Mouse (Mus musculus) heart, adult 18-20 months (tissue): Measurements from ENCODE around the gene Sec11a. TPM values are rescaled to one million over a fixed set of nuclear protein-coding genes. Genes with fewer than 3 reads are reported as not detected.

Source experiments
- DNase-seq, 2 experiments: peaks; one replicate each; pipeline ENCODE4 v3.0.0; 2021 to 2022; ENCODE audit warnings: mixed read lengths in 1 of 2
- total RNA-seq, 2 experiments: library from RNA; stranded (reverse); gene quantifications; 2 replicates each; pipeline ENCODE4 v1.2.3; 2021

The Sec11a gene
- total RNA-seq, 2 experiments from 2014 or later: 49.2 to 51.6 TPM

DNA sequence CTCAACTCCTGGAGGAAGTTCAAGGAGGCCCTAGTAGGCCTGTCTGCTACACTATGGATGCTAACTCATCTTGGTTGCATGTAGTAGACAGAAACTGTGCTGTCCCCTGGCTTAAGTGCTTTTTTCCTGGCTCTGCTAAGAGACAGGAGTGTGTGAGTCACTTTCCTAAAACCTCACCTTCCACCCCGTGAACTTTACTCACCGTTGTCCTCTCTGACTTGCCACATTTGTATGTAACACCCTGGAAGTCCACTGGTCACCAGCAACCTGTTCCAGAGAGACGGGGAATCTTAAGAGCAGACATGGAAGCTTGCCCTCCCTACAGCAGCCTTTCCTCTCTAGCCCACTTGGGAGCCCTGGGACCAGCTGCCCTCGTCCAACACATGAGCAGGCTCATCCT is 49.9 kb downstream of the Sec11a start:
- no peak for DNase-seq

DNA sequence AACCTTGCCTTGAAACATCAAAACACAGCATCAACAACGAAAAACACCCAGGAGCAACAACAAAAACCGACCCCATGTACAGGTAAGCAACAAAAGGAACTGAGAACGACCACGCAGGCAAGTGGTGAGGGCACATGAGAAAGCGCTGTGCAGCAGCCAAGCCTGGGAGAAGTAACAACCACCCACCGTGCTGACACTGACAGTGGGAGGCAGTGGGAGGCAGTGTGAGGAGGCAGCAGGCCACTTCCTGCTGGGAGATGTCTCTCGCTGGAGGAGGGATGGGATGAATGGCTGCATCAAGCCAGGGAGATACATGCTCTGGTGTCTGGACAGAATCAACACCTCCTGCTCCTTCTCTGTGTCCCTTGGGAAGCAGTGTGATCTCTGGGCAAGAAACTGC is 50.4 kb downstream of the Sec11a start:
- no peak for DNase-seq

DNA sequence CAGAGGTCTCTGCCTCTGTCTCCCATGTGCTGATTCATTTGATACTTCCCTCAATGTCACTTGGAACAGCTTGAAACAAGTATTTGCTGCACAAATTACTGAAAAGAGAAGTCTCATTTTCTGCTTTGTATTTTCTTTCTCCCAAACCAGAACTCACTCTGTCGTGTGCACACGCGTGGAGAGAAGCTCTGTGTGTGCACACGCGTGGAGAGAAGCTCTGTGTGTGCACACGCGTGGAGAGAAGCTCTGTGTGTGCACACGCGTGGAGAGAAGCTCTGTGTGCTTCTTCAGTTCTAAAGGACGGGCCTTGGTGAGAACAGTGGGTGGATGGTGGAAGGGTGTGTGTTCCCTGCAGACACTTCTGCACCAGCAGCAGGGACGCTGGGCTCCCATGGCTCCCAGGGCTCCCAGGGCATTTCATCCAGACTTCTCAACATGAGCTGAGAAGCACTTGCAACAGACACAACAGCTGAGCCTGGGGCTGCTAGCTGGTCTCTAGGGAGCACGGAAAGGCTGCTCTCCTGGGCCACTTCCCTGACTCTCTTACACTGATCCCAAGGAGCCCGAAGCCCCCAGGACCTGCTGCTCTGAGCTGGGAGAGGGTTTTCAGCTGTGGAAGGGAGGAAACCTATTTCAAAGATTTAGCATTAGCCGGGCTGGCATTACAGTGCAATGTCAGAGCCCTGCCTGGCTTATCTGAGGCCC is 52.6 kb downstream of the Sec11a start:
- no peak for DNase-seq

DNA sequence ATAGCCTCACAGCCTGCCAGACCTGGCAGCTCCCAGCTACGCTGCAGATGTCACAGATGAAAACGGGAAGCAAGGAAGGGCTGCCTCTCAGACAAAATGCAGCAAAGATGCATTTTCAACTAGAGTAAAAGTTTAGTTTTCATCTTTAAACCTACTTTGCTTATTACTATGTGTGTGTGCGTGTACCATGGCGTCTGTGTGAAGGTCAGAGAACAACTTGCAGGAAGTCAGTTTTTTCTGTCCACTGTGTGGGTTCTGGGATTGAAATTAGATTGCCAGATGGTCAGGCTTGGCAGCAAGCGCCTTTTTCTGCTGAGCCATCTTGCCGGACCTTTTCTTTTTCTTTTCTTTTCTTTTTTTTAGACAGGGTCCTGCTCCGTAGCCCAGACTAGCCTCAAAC is 53.4 kb downstream of the Sec11a start:
- DNase-seq: no peak

DNA sequence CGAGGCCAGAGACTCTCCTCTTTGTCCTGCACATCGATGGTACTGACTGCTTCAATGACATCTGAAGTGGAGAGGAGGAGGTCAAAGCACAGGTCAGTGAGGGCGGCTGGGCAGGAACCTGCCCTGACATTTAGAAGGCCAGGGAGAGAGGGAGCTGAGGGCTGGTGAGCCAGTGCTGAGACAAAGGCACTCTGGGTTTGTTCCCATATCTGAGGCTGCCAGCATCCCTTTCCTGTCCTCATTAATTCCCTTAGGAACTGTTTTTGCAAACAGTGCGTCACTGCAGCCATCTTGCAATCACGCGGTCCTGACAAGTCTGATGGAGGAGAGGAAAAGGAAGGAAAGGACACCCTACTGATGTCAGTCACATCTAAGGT is 53.8 kb downstream of the Sec11a start:
- peak in 1 of 2 experiments; percentile 38 for DNase-seq

DNA sequence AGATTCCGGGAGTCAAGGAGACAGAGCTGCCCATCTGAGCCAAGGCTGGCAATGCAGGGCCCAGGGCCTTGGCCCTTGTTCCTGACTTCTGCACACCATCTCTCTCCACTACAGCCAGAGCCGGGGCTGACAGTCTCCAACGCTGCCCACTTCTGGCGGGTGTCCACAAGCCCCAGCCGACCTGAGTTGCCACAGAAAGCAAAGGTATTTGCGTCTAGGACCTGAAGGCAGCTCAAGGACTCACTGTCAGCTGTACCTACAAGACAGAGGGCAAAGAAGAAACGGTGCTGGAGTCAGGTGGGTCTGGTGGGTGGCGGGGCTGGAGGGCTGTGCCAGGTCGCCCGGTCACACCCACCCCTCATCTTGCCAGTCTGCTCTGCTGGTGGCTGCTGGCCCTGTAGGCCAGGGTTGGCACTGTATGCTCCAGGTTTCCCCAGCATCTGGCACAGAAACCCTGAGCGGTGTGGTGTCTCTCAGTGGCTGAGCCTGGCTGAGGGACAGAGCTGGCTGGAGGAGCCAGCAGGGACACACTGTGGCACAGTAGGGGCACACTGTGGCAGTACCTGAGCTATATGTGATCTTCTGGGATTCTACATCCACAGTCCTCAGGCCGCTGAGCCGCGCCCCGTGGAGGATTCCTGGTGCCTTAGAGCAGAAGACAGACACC is 54.4 kb downstream of the Sec11a start:
- no peak for DNase-seq

DNA sequence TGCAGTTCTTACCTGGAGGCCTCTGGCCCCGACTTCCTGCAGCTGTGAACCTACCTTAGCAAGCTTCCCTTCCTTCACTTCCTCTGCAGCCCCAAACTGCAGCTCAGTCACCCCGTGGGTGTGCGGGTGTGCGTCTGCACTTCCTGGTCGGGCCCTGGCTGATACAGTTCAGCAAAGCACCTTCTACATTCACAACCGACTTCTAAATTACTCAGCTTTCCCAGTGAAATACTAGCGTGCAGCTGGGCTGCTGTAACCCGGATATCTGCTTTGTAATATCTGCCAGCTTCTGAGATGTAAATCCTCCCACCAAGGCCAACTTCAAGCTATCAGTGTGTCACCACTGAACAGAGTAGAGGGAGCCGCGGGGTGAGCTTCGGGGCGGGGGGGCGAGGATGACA is 57.7 kb downstream of the Sec11a start:
- DNase-seq: no peak

DNA sequence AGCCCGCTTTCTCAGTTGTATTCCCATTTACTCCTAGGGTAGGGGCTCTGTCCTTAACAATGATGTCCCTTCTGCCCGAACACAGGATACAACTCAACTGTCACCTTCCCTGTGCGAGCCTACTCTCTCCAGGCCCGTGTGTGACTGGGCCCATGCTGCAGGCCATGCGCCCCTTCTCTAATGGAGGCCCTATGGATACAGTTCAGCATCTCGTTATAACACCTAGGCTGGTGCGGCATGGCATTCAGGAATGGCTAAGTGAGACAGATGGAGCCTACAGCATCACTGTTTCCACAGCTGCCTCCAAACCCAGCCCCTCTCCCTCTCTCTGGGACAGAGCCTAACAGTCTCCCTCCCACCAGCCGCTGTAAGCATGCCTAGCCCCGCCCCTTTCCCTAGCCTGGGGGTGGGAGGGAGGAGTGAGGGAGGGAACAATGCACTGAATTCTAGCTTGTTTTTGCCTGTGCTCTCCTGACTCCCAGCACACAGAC is 58.5 kb downstream of the Sec11a start:
- DNase-seq: peak; percentile 66 to 70

DNA sequence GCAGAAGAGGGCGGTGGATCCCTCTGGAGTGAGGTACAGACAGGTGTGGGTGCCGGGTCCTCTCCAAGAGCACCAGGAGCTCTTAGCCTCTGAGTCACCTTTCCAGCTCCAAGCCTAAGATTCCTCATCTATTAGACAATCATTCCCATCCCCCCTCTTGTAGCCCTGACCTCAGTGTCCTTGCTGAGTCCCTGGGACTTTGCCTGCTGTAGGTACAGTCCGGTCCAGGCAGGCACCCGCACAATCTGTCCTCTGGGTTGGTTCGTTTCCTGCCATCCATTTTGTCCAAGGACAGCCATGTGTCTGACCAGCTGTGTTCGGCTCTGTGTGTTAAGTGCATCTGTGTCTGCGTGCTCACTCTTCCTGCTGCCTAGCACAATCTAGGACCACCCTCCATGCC is 59.0 kb downstream of the Sec11a start:
- no peak for DNase-seq

DNA sequence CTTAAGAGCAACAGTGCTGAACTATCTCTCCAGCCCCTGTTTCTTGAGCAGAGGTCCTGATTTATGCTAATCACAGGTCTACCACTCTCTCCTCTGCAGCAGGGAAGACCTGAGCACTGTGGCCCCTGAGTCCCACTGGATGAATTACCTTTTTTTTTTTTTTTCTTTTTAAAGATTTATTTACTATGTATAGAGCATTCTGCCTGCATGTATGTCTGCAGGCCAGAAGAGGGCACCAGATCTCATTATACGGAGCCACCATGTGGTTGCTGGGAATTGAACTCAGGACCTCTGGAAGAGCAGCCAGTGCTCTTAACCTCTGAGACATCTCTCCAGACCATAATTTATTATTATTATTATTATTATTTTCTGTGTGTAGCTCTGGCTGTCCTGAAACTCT is 61.9 kb downstream of the Sec11a start:
- no peak for DNase-seq

DNA sequence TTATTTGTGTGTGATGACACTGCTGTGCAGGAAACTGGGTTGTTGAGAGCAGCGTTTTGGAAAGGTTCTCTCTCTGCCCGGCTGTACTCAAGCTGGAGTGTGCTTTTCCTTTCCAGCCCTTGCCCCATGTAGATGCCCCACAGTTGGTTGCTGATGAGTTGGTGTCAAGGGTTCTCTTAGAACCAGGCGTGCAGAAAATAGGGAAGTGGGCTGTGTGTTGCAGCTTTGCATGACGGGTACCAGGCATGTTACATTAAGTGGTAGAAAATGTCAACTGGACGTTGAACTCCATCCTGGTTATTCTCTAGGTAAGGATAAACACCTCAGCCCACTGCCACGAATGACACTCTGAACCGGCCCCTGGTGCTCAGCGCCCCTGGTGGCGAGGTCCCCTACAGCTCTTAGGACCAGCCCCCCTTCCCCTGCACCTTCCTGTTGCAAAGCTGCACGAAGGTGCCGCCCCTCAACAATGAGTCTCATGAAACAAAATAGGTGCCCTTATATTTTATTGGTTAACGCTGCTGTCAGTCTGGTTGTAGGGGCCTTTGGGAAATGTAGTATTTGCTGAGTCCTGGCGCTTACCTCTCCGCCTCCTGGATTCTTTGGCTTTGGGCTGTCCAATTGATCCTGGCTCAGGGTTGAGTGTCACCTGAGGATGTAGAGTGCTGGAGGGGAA is 64.6 kb downstream of the Sec11a start:
- peak; percentile 50 to 55 for DNase-seq

DNA sequence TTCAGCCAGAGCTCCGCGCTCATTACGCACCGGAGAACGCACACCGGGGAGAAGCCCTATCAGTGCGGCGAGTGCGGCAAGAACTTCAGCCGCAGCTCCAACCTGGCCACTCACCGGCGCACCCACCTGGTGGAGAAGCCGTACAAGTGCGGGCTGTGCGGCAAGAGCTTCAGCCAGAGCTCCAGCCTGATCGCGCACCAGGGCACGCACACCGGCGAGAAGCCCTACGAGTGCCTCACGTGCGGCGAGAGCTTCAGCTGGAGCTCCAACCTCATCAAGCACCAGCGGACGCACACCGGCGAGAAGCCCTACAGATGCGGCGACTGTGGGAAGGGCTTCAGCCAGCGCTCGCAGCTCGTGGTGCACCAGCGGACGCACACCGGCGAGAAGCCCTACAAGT is 71.9 kb downstream of the Sec11a start:
- no peak for DNase-seq

DNA sequence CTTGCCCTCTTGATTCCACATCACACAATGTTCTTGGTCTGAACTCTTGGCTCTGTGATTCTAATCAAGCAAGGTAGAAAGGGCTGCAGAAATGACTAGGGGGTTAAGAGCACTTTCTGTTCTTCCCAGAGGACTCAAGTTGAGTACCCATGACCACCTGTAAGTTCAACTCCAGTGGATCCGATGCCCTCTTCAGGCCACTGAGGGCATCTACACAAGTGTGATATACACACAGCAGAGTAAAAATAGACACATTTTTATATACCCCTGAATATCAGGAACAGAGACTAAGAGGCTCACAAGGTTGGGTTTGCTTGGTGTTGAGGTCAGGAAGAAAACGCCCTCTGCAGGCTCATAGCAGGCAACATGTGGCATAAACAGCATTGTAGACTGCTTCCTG is 73.9 kb downstream of the Sec11a start:
- no peak for DNase-seq

DNA sequence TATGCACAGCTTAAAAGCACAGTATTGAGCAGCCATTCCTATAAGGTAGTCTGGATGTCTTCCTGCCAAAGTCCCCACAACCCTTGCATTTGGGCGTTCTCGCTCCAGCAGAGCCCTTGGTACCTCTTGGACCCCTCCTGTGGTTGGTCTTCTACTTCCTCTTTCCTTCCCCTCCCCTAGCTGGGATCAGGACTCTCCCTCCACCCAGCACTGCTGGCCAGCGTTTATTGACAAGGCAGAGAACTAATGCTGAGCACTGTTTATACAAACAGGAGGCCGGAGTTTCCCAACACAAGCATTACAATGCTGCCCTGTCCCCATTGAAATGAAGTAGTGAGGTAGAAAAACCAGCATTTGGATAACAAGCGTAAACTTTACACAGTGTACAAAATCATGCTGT is 74.5 kb downstream of the Sec11a start:
- DNase-seq: no peak

DNA sequence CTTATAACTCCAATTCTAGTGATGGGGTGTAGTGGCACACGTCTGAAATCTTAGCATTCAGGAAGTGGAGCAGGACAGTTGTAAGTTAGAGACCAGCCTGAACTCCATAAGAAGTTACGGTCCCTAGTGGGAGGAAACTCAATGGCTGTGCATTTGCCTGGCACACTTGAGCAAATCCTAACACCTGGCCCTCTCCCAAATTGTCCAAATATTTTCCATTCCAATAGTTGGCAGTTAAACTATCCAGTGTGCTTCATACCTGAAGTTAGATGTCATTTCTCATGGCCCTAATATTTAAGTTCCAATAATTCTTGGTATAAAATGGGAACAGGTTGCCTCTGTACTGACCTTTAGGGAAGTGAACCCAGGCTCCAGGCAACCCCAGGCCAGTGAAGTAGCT is 78.9 kb downstream of the Sec11a start:
- no peak for DNase-seq

DNA sequence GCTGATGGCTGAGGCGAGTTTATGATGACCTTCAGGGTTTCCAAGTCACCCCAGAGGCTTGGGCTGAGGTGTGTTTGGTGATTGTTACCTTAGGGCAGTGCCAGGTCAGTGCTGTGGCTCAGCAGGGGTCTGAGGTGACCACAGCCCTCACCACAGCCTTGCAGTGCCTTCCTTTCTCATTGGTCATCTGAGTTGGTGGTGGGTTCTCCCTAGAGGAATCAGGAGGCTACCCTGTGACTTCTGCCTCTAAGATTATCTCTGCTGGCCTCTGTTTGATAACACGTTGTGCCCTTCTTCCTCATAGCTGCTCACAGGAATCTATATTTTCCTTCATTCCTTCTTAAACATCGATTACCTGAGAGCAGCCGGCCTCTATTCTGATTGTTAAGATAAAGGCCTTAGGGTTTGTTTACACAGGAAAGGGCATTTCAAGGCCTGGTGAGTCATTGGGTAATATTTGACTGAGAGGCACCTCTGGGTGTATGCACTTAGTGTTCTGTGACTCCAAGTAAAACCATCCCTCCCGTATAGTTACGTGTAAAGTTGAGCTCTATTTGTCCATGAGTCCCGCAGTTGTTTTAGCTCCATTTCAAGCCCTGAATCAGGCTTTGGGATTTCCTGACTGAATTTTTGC is 80.9 kb downstream of the Sec11a start:
- DNase-seq: no peak

DNA sequence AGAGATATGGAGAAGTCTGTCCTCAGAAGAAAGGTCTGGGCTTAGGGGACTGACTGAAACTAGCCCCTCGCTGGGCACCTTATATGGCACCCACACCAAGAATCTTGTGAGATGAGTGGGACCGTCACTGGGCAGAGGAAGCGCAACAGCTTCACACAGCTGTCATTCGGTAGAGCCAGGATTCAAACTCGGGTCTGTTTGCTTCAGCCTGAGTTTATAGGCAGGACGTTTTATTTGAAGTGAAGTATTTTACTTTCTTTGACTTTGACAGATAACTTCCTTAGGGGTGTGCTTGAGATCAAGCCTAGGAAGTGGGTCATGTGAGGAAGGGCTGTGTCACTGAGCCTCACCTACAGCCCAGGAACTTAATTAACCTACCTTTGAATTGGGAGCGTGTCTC is 82.1 kb downstream of the Sec11a start:
- DNase-seq: no peak

DNA sequence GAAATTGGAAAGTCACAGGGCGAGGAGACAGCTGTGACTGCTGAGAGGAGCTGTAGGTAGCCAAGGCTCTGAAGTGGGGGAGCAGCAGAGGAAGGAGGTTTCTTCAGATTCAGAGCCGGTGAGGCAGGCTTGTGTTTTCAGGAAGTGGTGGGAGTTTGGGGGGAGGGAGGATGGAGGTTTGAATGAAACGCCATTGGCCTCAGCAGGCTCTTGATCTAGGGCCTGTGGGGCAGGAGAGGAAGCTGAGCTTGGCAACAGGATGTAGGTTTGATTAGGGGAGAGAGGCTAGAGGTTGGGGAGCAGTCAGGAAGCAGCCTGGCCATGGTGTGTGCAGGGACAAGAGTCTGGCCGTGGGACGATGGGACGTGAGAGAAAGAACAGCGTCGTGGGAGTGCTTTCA is 82.7 kb downstream of the Sec11a start:
- peak in 1 of 2 experiments; percentile 35 for DNase-seq

DNA sequence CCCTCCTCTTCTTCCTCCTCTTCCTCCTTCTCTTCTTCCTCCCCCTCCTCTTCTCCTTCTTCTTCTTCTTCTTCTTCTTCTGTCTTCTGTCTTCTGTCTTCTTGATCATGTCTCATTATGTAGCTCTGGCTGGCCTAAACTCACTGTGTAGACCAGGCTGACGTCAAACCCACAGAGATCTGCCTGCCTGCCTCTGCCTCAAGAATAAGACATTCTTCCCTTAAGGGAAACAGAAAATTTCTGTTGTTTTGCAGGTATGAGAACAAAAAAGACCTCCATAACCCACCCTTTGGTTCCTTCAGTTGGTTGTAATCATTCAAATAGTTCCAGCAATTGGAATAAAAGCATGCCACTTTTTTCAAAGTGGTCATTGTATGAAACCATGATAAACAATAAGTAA is 83.4 kb downstream of the Sec11a start:
- DNase-seq: no peak

DNA sequence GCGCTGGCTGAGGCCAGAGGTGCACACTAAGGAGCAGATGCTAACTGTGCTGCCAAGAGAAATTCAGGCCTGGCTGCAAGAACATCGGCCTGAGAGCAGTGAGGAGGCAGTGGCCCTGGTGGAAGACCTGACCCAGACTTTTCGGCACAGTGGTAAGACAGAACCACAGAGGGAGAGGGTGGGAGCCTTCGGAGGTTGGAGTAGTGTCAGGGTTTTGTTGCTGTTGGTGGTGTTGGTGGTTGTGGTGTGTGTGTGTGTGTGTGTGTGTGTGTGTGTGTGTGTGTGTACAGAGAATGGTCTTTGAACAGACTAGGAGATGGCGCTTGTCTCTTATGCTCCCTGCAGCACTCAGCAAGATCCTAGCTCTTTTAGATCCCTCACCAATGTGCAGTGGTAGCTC is 84.1 kb downstream of the Sec11a start:
- no peak for DNase-seq

DNA sequence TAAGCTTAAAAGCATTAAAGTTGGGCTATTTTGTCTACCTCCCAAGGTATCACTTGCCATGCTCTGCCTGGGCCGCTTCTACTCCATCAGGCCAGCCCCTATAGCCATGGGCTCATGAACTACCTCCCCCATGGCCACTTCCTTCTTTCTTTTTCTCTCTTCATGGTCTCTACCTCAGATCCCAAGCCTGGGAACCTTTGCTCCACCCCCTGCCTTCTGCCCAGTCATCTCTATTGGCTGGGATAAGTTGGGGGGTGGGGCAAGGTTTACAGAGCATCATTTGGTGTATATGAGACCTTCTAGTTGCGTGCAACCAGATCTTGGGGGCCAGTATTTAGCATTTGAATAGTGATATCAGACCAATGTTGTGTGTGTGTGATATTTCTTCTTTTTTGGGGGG is 85.1 kb downstream of the Sec11a start:
- no peak for DNase-seq

DNA sequence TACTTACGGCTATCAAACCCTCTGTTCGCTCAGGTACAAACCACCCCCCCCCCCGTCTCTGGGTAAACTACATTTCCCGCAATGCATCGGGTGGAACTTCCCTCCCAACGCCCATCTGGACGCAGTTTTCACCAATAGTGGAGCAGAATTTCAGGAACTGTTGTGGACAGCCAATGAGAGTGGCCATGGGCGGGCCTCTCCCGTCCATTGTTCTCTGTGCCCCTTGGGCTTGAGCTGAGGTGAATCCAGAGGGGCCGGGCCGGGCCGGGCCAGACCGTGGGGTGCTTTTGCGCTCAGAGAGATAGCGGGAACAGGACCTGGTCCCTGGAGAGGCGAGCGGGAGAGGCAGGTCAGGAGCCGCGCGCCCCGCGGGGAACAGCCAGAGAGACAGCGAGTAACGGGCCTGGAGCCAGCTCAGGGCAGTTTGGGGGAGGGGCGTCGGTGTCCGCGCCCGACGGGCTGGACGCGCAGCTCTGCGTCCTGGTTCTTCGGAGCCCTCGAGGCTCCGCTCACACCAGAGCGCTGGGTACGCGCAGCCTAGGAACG is 86.8 kb downstream of the Sec11a start, which contains the start of gene Zscan2:
TSS of gene Zscan2 (plus strand) at position 192 of the 546 bp plus-strand sequence.
- peak; percentile 92 to 96 for DNase-seq

DNA sequence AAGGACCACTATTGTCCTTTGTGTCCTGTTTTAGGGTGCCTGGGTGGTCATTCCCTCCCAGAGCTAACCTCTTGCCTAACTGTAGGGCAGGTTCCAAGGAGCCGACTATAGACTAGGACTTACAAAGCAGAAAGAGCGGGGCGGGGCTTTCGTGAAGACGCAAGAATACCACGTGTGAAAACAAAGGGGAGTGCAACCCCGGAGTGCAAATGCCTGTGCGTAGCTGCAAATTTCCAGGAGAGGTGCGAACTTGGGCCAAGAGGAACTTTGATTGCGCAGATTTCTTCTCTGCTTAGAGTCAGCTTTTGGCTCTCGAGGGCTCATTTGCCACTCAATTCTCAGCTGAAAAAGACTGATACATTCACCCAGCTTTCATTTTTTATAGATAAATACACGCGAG is 87.4 kb downstream of the Sec11a start:
- DNase-seq: peak; percentile 72 to 76
